Mouse (Mus musculus) liver, embryonic 11.5 days (tissue): Measurements from ENCODE around the gene D16Ertd472e. TPM values are rescaled to one million over a fixed set of nuclear protein-coding genes. Genes with fewer than 3 reads are reported as not detected.

Experiments used
- ATAC-seq: fragments of 200-750 bp; cut with Nextera tagmentation; replicated peaks from 2 replicates; pipeline ENCODE4 v1.8.0; 2017; ENCODE audit warnings: moderate number of reproducible peaks, mild to moderate bottlenecking, moderate TSS enrichment, moderate library complexity; ENCODE audit not compliant: low FRiP score
- DNase-seq: peaks from one replicate; pipeline ENCODE4 v3.0.0-alpha.2; 2017; ENCODE audit warnings: low spot score
- H3K27ac ChIP-seq: fragments of 300-500 bp; sonication (generic); 2 replicates; pipeline ENCODE4 v1.5.1; 2014; ENCODE audit warnings: mild to moderate bottlenecking, low read depth, low read length, control low read depth
- H3K27me3 ChIP-seq: fragments of 300-500 bp; sonication (generic); replicated peaks from 2 replicates; pipeline ENCODE4 v1.6.1; 2014; ENCODE audit warnings: low read length, mixed read lengths; ENCODE audit not compliant: control insufficient read depth, insufficient read depth
- H3K36me3 ChIP-seq: fragments of 300-500 bp; sonication (generic); 2 replicates; pipeline ENCODE4 v1.6.1; 2014; ENCODE audit warnings: mild to moderate bottlenecking, low read length, moderate library complexity, mixed read lengths; ENCODE audit not compliant: control insufficient read depth, insufficient read depth
- H3K4me1 ChIP-seq: fragments of 300-500 bp; sonication (generic); replicated peaks from 2 replicates; pipeline ENCODE4 v1.6.1; 2014; ENCODE audit warnings: low read length, mixed read lengths; ENCODE audit not compliant: control insufficient read depth, insufficient read depth
- H3K4me2 ChIP-seq: fragments of 300-500 bp; sonication (generic); 2 replicates; pipeline ENCODE4 v1.6.1; 2014; ENCODE audit warnings: mild to moderate bottlenecking, control low read depth, moderate library complexity
- H3K4me3 ChIP-seq: fragments of 300-500 bp; sonication (generic); 2 replicates; pipeline ENCODE4 v1.5.1; 2014; ENCODE audit warnings: low read depth, low read length, control low read depth
- H3K9ac ChIP-seq: fragments of 300-500 bp; sonication (generic); 2 replicates; pipeline ENCODE4 v1.6.1; 2014; ENCODE audit warnings: low read depth, low read length, control low read depth
- H3K9me3 ChIP-seq: fragments of 300-500 bp; sonication (generic); 2 replicates; pipeline ENCODE4 v1.6.1; 2016; ENCODE audit warnings: low read length, inconsistent platforms, mixed read lengths; ENCODE audit not compliant: control insufficient read depth
- WGBS: fragments of 180-500 bp; shearing (Covaris S2); extraction: QIAGEN DNeasy Blood & Tissue Kit; methylation state at CpG from one replicate; pipeline ENCODE4 v1.1.7; 2014; 5-methylcytosine and 5-hydroxymethylcytosine counted together
- polyA plus RNA-seq: library from polyadenylated mRNA; unstranded; fragments of >200 nt; fragmentation: Nextera tagmentation; extraction: Ambion mirVana; gene quantifications from 2 replicates; pipeline ENCODE4 v1.2.1, GENCODE M21; 2014

Gene D16Ertd472e
- polyA plus RNA-seq, 1 experiment from 2014 or later = 12.8 TPM

DNA sequence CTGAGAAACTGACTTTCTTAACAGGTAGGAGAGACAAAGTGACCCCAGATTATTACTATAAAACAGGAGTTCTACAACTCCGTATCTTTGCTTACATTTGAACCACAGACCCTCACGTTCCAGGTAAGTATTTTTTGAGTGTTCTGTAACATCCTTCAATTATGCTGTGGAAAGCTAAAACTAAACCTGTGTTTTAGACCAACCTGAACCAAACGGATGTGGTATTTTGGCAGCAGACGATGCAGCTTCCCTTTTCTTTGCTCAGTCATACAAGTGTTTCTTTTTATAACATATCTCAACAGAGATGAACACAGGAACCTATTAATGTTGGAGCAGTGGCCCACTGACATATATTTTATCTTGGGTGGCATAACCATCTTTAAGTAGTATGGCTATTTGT lies 18.9 kb downstream of the D16Ertd472e start:
- Histone ChIP-seq H3K4me1 (0 out of 2 replicates have a peak, but pooled peaks cover 5% of the 10 kb centered on the region), H3K9me3 (no peaks in the 10 kb centered on the region), H3K27me3 (no peaks in the 10 kb centered on the region), H3K4me2 (no peak overlapping the region), H3K9ac (no peak overlapping the region), H3K4me3 (no peak overlapping the region), H3K36me3 (no peaks in the 10 kb centered on the region; the same call in 1 of the 2 replicates), H3K27ac (no peak overlapping the region)
- ATAC-seq (no peak), DNase-seq (no peak)
- 83% methylated on average over 4 of the region's 4 CpGs for WGBS

DNA sequence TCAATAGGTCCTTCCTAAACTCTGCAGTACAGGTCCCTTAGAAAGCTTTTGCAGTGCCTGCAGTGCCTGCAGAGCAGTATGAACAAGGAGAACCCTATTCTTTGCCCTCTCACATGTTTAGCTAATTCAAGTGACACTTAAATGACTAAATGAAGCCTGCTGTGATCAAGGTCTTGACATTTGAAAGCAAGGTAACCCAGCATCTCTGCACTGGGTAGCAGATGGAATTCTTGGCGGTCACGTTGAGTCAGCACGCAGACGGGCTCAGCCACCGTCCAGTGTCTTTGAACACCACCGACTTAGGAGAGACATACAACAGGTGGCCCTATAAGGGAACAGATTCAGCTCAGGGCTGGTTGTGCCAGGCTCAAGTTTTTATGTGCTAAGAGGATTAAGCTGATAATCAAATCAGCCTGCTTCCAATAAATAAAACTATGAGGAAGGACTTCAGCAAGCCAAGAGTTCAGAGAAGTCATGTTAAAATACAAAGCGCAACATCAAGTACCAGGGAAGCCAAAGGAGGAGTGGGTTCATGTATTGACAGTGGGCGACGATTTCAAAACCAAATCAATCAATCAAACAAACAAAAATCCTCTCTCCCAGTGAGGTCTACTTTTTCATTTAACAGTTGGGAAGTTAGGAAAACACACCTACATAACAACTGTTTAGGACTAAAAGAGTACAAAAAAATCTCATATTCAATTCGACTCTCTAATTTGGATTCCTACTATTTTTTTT lies 21.4 kb downstream of the D16Ertd472e start:
- Histone ChIP-seq H3K9me3 (no peaks in the 10 kb centered on the region), H3K27me3 (no peaks in the 10 kb centered on the region), H3K4me2 (no peak overlapping the region), H3K4me1 (0 out of 2 replicates have a peak, but pooled peaks cover 5% of the 10 kb centered on the region), H3K4me3 (no peak overlapping the region), H3K27ac (no peak overlapping the region), H3K9ac (no peak overlapping the region), H3K36me3 (no peaks in the 10 kb centered on the region; the same call in 1 of the 2 replicates)
- ATAC-seq (no peak), DNase-seq (no peak)
- WGBS = 80% methylated on average over 10 of the region's 10 CpGs

- H3K4me2 ChIP-seq = no peak overlapping the region
- no peaks in the 10 kb centered on the region for H3K9me3 ChIP-seq
- DNase-seq (no peak), ATAC-seq (no peak)
- WGBS = 91% methylated on average over 10 of the region's 10 CpGs
- H3K36me3 ChIP-seq = peaks cover 4% of the 10 kb centered on the region; the same call in 1 of the 2 replicates
- no peak overlapping the region for H3K9ac ChIP-seq
- H3K27ac ChIP-seq = no peak overlapping the region
- no peak overlapping the region for H3K4me3 ChIP-seq
- no peaks in the 10 kb centered on the region for H3K27me3 ChIP-seq
- no peaks in the 10 kb centered on the region for H3K4me1 ChIP-seq
These were observed 29.1 kb downstream of the D16Ertd472e start for GRCm38 (mm10) chr16:78547367-78547766.

GRCm38 (mm10) chr16:78546529-78546928 lies 30.0 kb downstream of the D16Ertd472e start:
- ATAC-seq (no peak), DNase-seq (no peak)
- no peaks in the 10 kb centered on the region for H3K4me1 ChIP-seq
- H3K27me3 ChIP-seq = no peaks in the 10 kb centered on the region
- H3K27ac ChIP-seq = no peak overlapping the region
- no peak overlapping the region for H3K4me3 ChIP-seq
- 62% methylated on average over 6 of the region's 6 CpGs for WGBS
- H3K36me3 ChIP-seq = peaks cover 4% of the 10 kb centered on the region; the same call in 1 of the 2 replicates
- H3K9me3 ChIP-seq = no peaks in the 10 kb centered on the region
- no peak overlapping the region for H3K4me2 ChIP-seq
- no peak overlapping the region for H3K9ac ChIP-seq

DNA sequence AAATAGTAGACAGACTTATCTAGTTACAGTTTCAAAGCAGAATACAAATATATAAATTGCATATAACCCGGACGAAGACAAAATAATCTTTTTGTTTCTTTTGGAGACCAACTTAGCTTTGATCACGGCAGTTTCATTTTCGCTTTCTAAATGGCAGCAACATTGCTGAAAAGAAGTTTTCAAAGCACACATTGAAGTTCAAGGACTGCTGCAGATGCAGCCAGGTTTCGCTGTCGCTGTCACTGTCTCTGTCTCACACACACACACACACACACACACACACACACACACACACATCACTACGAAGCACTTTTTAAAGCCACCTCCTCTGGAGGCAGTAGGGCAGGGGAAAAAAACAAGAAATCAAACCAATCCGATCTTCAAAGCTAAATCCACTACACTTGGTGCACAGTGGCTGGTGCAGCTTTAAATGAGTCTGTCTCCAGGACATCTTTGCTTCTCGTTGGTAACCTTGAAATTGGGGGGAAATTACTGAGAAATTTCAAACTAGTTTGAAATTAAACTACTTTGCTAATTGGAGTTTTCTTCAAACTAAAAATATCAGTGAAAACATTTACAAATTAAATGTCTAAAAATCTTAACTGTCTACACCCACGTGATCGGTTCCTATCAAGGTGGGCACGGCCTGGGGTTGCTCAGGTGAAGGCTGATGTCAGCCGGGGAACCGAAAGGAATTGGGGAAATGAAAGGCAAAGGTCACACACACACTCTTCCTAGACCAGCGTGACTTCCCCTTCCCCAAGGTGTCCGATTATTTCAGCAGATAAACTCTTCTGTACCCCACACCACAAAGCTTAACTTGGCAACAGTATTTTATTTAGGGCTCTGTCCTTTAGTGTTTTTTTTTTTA lies 35.9 kb downstream of the D16Ertd472e start:
- H3K4me1 ChIP-seq = no peaks in the 10 kb centered on the region
- WGBS = 71% methylated on average over 16 of the region's 16 CpGs
- no peaks in the 10 kb centered on the region for H3K27me3 ChIP-seq

GRCm38 (mm10) chr16:78537798-78538422 lies 38.6 kb downstream of the D16Ertd472e start:
- no peak overlapping the region for H3K9ac ChIP-seq
- ATAC-seq = no peak
- no peak overlapping the region for H3K27ac ChIP-seq
- H3K4me1 ChIP-seq = no peaks in the 10 kb centered on the region
- no peaks in the 10 kb centered on the region for H3K36me3 ChIP-seq
- H3K27me3 ChIP-seq = no peaks in the 10 kb centered on the region
- DNase-seq = no peak
- no peak overlapping the region for H3K4me2 ChIP-seq
- WGBS = 75% methylated on average over 8 of the region's 8 CpGs
- no peak overlapping the region for H3K4me3 ChIP-seq
- H3K9me3 ChIP-seq = no peaks in the 10 kb centered on the region

More for the DNA sequence above, 35.9 kb downstream of the D16Ertd472e start:
- DNase-seq = no peak
- Histone ChIP-seq H3K36me3 (no peaks in the 10 kb centered on the region), H3K9ac (no peak overlapping the region), H3K4me3 (no peak overlapping the region), H3K4me2 (no peak overlapping the region), H3K9me3 (no peaks in the 10 kb centered on the region), H3K27ac (no peak overlapping the region)
- no peak for ATAC-seq

DNA sequence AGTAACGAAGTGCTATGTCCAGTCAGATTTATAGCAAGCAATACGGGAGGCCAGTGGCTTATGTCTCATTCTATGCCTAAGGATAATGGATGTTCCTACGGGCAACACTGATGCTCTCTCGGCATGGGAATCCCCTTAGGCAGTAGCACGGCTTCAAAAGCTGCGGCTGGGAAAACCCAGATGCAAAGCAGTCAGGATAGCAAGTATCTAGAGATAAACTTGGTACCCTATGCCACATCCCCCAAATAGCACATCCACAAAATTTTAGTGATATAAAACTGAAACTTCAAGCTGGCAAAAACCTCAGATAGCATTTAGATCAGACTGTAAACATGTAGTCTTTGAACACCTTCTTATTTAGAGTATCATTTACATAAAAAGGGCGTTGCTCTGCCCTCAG lies 39.2 kb downstream of the D16Ertd472e start:
- DNase-seq = no peak
- no peaks in the 10 kb centered on the region for H3K4me1 ChIP-seq
- 79% methylated on average over 7 of the region's 7 CpGs for WGBS
- H3K9me3 ChIP-seq = no peaks in the 10 kb centered on the region
- H3K4me2 ChIP-seq = no peak overlapping the region
- H3K27ac ChIP-seq = no peak overlapping the region
- H3K27me3 ChIP-seq = no peaks in the 10 kb centered on the region
- ATAC-seq = no peak
- H3K4me3 ChIP-seq = no peak overlapping the region
- no peak overlapping the region for H3K9ac ChIP-seq
- no peaks in the 10 kb centered on the region for H3K36me3 ChIP-seq

DNA sequence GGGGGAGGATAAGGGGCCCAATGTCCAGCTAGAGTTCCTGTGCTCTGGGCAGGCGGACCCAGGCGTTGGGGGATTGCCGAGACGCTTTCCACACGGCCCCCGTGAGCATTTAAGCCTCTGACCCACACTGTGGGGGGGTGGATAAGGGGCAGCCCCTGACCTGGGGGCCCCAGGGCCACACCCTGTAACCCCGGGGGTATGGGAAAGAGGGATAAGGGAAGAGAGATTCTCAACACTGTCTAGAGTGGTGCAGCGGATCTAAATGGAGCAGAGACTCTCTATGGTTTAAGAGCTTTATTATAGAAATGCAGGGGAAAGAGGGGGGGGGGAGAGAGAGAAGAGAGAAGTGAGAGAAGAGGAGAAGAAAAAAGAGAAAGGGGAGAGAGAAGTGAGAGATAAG lies 42.0 kb downstream of the D16Ertd472e start:
- Histone ChIP-seq H3K27ac (no peak overlapping the region), H3K9me3 (no peaks in the 10 kb centered on the region), H3K36me3 (no peaks in the 10 kb centered on the region), H3K27me3 (no peaks in the 10 kb centered on the region), H3K4me3 (no peak overlapping the region), H3K9ac (no peak overlapping the region), H3K4me2 (no peak overlapping the region), H3K4me1 (no peaks in the 10 kb centered on the region)
- no peak for DNase-seq
- ATAC-seq = no peak
- 74% methylated on average over 8 of the region's 8 CpGs for WGBS
